Mouse (Mus musculus): Measurements from ENCODE around the gene Gtf3c6.

GRCm38 (mm10) chr10:40275991-40276390, 18.1 kb upstream of the Gtf3c6 start:
- TF ChIP-seq ZKSCAN1 (IDR thresholded peaks at IDR 0.05; ENCODE audit: borderline replicate concordance, low read depth, low read length), result no peak
- no peak for TF ChIP-seq POLR2A (IDR thresholded peaks at IDR 0.05; ENCODE audit: low read depth, low read length)
- no peak for TF ChIP-seq CTCF (conservative IDR thresholded peaks at IDR 0.05 in 1 of 2, IDR thresholded peaks at IDR 0.05 in 1 of 2; ENCODE audit: low read depth in 2 of 2, low read length in 2 of 2)
- no peak for TF ChIP-seq USF1 (IDR thresholded peaks at IDR 0.05; ENCODE audit: low read depth, low read length)

Data from CH12.LX (cell line).